Mouse (Mus musculus): ENCODE results near the gene Caskin1. TPM values are rescaled to one million over a fixed set of nuclear protein-coding genes. Genes with fewer than 3 reads are reported as not detected.
A peak's percentile ranks its signal among the peaks of the same experiment; 100 is the strongest.

The Caskin1 gene
- total RNA-seq, 2 experiments from 2014 or later, result 158 to 180 TPM

- DNase-seq, result peak; percentile 36
Measured at GRCm38 (mm10) chr17:24470701-24471527, 17.5 kb upstream of the Caskin1 start.

GRCm38 (mm10) chr17:24472512-24472911 is 15.9 kb upstream of the Caskin1 start:
- intact Hi-C loops (cut with DNase I), result no loop called here
- peak; percentile 58 for DNase-seq

More at GRCm38 (mm10) chr17:24470701-24471527, 17.5 kb upstream of the Caskin1 start:
- intact Hi-C loops (cut with DNase I), result no loop called here

GRCm38 (mm10) chr17:24473612-24474275 is 14.7 kb upstream of the Caskin1 start, which contains the start of gene Bricd5:
Gene Bricd5, plus strand, starts transcription at chr17:24473884.
- no peak for DNase-seq
- intact Hi-C loops (cut with DNase I), result no loop called here

- DNase-seq, result no peak
- intact Hi-C loops (cut with DNase I), result no loop called here
Measured at GRCm38 (mm10) chr17:24474557-24474956, 13.8 kb upstream of the Caskin1 start.

GRCm38 (mm10) chr17:24475586-24475985 is 12.8 kb upstream of the Caskin1 start:
- intact Hi-C loops (cut with DNase I), result no loop called here
- DNase-seq, result no peak

GRCm38 (mm10) chr17:24476022-24476776 is 12.2 kb upstream of the Caskin1 start:
- DNase-seq, result no peak
- intact Hi-C loops (cut with DNase I), result no loop called here

- intact Hi-C loops (cut with DNase I), result no loop called here
- DNase-seq, result no peak
Measured at GRCm38 (mm10) chr17:24477053-24477984, 11.1 kb upstream of the Caskin1 start.

- intact Hi-C loops (cut with DNase I), result no loop called here
- peak; percentile 45 for DNase-seq
Measured at GRCm38 (mm10) chr17:24477985-24478600, 10.3 kb upstream of the Caskin1 start.

GRCm38 (mm10) chr17:24478663-24479380 is 9.6 kb upstream of the Caskin1 start, which contains the start of gene Mlst8:
Gene Mlst8, minus strand, starts transcription at chr17:24479078.
- peak; percentile 98 for DNase-seq
- intact Hi-C loops (cut with DNase I), result no loop called here

- DNase-seq, result no peak
- intact Hi-C loops (cut with DNase I), result no loop called here
Measured at GRCm38 (mm10) chr17:24479431-24479830, 9.0 kb upstream of the Caskin1 start.

GRCm38 (mm10) chr17:24480201-24480826 is 8.1 kb upstream of the Caskin1 start:
- no peak for DNase-seq
- intact Hi-C loops (cut with DNase I), result no loop called here

GRCm38 (mm10) chr17:24481027-24481815 is 7.2 kb upstream of the Caskin1 start:
- DNase-seq, result no peak
- intact Hi-C loops (cut with DNase I), result no loop called here

GRCm38 (mm10) chr17:24483495-24483894 is 4.9 kb upstream of the Caskin1 start:
- intact Hi-C loops (cut with DNase I), result no loop called here
- no peak for DNase-seq

GRCm38 (mm10) chr17:24485090-24485860 is 3.1 kb upstream of the Caskin1 start:
- DNase-seq, result peak; percentile 84
- intact Hi-C loops (cut with DNase I), result no loop called here

GRCm38 (mm10) chr17:24488662-24489264 is 362 bp downstream of the Caskin1 start:
- intact Hi-C loops (cut with DNase I), result no loop called here
- DNase-seq, result peak; percentile 50

GRCm38 (mm10) chr17:24489265-24490030 is 1.0 kb downstream of the Caskin1 start:
- intact Hi-C loops (cut with DNase I), result no loop called here

More at GRCm38 (mm10) chr17:24489265-24490030, 1.0 kb downstream of the Caskin1 start:
- no peak for DNase-seq
